Mouse (Mus musculus) hindbrain, embryonic 16.5 days (tissue): Measurements from ENCODE around the gene Map4k5. TPM values are rescaled to one million over a fixed set of nuclear protein-coding genes. Genes with fewer than 3 reads are reported as not detected.

ENCODE experiments used
- ATAC-seq: fragments of 200-750 bp; cut with Nextera tagmentation; 2 replicates; pipeline ENCODE4 v1.8.0; 2017; ENCODE audit warnings: moderate TSS enrichment, moderate library complexity
- H3K27ac ChIP-seq: fragments of 300-500 bp; sonication (generic); 2 replicates; pipeline ENCODE4 v1.5.1; 2014; ENCODE audit warnings: low read depth, mild to moderate bottlenecking, control low read depth, low read length, moderate library complexity
- H3K27me3 ChIP-seq: fragments of 300-500 bp; sonication (generic); replicated peaks from 2 replicates; pipeline ENCODE4 v1.6.1; 2014; ENCODE audit warnings: low read length; ENCODE audit not compliant: control insufficient read depth, insufficient read depth
- H3K36me3 ChIP-seq: fragments of 300-500 bp; sonication (generic); 2 replicates; pipeline ENCODE4 v1.6.1; 2014; ENCODE audit warnings: mild to moderate bottlenecking, low read length, moderate library complexity, mixed read lengths; ENCODE audit not compliant: control insufficient read depth, insufficient read depth
- H3K4me1 ChIP-seq: fragments of 300-500 bp; sonication (generic); 2 replicates; pipeline ENCODE4 v1.6.1; 2014; ENCODE audit warnings: low read depth, low read length; ENCODE audit not compliant: control insufficient read depth, insufficient read depth
- H3K4me2 ChIP-seq: fragments of 300-500 bp; sonication (generic); 2 replicates; pipeline ENCODE4 v1.6.1; 2014; ENCODE audit warnings: mild to moderate bottlenecking, low read length, control low read depth, moderate library complexity
- H3K4me3 ChIP-seq: fragments of 300-500 bp; sonication (generic); 2 replicates; pipeline ENCODE4 v1.5.1; 2014; ENCODE audit warnings: mild to moderate bottlenecking, low read length, control low read depth, moderate library complexity
- H3K9ac ChIP-seq: fragments of 300-500 bp; sonication (generic); 2 replicates; pipeline ENCODE4 v1.6.1; 2014; ENCODE audit warnings: low read depth, mild to moderate bottlenecking, control low read depth, low read length, moderate library complexity
- H3K9me3 ChIP-seq: fragments of 300-500 bp; sonication (generic); 2 replicates; pipeline ENCODE4 v1.6.1; 2014; ENCODE audit warnings: mild to moderate bottlenecking, low read length, moderate library complexity; ENCODE audit not compliant: control insufficient read depth
- WGBS: fragments of 180-500 bp; shearing (Covaris S2); extraction: QIAGEN DNeasy Blood & Tissue Kit; methylation state at CpG from one replicate; pipeline ENCODE4 v1.1.7; 2014; 5-methylcytosine and 5-hydroxymethylcytosine counted together
- polyA plus RNA-seq: library from polyadenylated mRNA; unstranded; fragments of >200 nt; fragmentation: Nextera tagmentation; extraction: Ambion mirVana; gene quantifications from 2 replicates; pipeline ENCODE4 v1.2.1, GENCODE M21; 2015

The Map4k5 gene
- polyA plus RNA-seq: 22.8 and 25.2 TPM in 2 replicates

- Histone ChIP-seq H3K9me3 (no peaks in the 10 kb centered on the region), H3K9ac (peak within 1 kb of the TSS; percentile 95), H3K4me2 (peak within 1 kb of the TSS; percentile 84), H3K4me1 (peaks cover 24% of the 10 kb centered on the region), H3K27ac (peak within 1 kb of the TSS; percentile 96), H3K4me3 (peak within 1 kb of the TSS; percentile 84), H3K27me3 (no peaks in the 10 kb centered on the region), H3K36me3 (no peaks in the 10 kb centered on the region)
- WGBS: under 1% methylated on average over 86 of the region's 118 CpGs
- peak; percentile 97 for ATAC-seq
These were observed at the start of gene Map4k5, which contains the start of gene Atl1 for GRCm38 (mm10) chr12:69892371-69893251. Gene Map4k5, minus strand, starts transcription at chr12:69893200. Gene Atl1, plus strand, starts transcription at chr12:69892614.

GRCm38 (mm10) chr12:69941655-69942329 is 48.8 kb upstream of the Map4k5 start:
- Histone ChIP-seq H3K9ac (no peak overlapping the region), H3K36me3 (peaks cover 26% of the 10 kb centered on the region), H3K4me2 (no peak overlapping the region), H3K9me3 (no peaks in the 10 kb centered on the region; the same call in 1 of the 2 replicates), H3K27me3 (no peaks in the 10 kb centered on the region), H3K4me3 (no peak overlapping the region), H3K27ac (no peak overlapping the region), H3K4me1 (no peaks in the 10 kb centered on the region)
- ATAC-seq: no peak
- 50% methylated on average over 1 of the region's 1 CpGs for WGBS

DNA sequence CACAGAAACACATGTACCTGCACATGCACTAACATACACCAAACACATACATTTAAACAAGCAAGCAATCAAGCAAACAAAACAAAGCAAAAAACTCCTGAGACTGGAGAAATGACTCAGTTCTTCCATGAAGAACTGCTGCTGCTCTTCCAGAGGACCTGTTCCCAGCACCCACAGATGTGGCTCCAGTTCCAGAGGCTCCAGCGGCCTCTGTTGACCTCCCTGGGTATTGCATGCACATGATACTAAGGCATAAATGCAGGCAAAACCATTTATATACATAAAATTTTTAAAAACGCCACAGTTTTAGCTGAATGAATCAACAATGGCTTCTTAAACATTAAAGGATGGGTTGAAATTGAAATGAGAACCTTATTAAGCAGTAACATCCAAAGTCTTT is 46.3 kb upstream of the Map4k5 start:
- Histone ChIP-seq H3K36me3 (peaks cover 25% of the 10 kb centered on the region), H3K9me3 (no peaks in the 10 kb centered on the region; the same call in 1 of the 2 replicates), H3K27ac (no peak overlapping the region), H3K4me1 (no peaks in the 10 kb centered on the region), H3K4me3 (no peak overlapping the region), H3K27me3 (no peaks in the 10 kb centered on the region), H3K4me2 (no peak overlapping the region), H3K9ac (no peak overlapping the region)
- WGBS: 67% methylated on average over 2 of the region's 2 CpGs
- ATAC-seq: no peak

DNA sequence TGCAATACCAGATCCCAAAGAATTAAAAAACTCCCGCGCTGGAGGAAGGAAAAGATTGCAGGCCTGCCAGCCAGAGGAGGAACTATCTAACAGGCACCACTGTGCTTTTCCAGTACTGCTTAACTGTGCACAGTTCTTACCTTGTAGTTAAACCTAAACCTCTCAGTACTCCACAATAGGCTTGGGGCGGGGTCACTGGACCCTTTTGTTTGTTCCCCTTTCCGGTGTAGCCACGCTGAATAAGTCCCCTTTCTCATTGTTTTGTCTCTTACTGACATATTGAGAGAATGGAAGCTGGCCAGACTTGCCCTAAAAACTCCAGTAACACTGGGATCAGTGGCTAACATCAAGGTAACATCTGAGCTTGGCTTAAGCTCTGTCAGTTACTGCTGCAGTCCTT is 44.7 kb upstream of the Map4k5 start:
- H3K27ac ChIP-seq: no peak overlapping the region
- H3K9me3 ChIP-seq: no peaks in the 10 kb centered on the region; the same call in 1 of the 2 replicates
- H3K36me3 ChIP-seq: peaks cover 25% of the 10 kb centered on the region
- no peaks in the 10 kb centered on the region for H3K4me1 ChIP-seq
- ATAC-seq: no peak
- WGBS: 45% methylated on average over 5 of the region's 5 CpGs
- H3K27me3 ChIP-seq: no peaks in the 10 kb centered on the region
- H3K4me3 ChIP-seq: no peak overlapping the region
- no peak overlapping the region for H3K4me2 ChIP-seq
- no peak overlapping the region for H3K9ac ChIP-seq

- 55% methylated on average over 7 of the region's 7 CpGs for WGBS
- ATAC-seq: no peak
- H3K4me1 ChIP-seq: no peaks in the 10 kb centered on the region
- H3K36me3 ChIP-seq: peaks cover 9% of the 10 kb centered on the region; the same call in 1 of the 2 replicates
- H3K9me3 ChIP-seq: no peaks in the 10 kb centered on the region
- no peak overlapping the region for H3K4me2 ChIP-seq
- no peak overlapping the region for H3K9ac ChIP-seq
- no peak overlapping the region for H3K4me3 ChIP-seq
- H3K27me3 ChIP-seq: no peaks in the 10 kb centered on the region
- no peak overlapping the region for H3K27ac ChIP-seq
These were observed 33.7 kb upstream of the Map4k5 start for GRCm38 (mm10) chr12:69926716-69927115.

DNA sequence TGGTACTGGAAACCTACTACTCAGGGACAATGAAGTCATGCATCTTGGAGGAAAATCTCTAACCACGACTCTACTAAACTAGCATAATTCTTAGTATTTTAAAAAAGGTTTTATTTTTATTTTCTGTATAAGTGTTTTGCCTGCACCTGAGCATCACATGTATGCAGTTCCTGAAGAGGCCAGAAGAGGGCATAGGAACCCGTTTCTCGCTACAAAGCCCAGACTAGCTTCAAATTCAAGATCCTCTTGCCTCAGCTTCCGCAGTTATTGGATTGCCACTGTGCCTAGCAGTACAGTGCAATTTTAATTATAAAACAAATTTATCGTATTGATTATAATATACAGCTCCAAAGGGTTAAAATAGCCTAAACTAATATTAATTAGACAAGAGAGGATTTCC is 31.0 kb upstream of the Map4k5 start:
- 9% methylated on average over 5 of the region's 5 CpGs for WGBS
- Histone ChIP-seq H3K4me2 (no peak overlapping the region), H3K27me3 (no peaks in the 10 kb centered on the region), H3K9me3 (no peaks in the 10 kb centered on the region), H3K4me3 (no peak overlapping the region), H3K4me1 (no peaks in the 10 kb centered on the region), H3K27ac (no peak overlapping the region), H3K36me3 (peaks cover 2% of the 10 kb centered on the region; the same call in 1 of the 2 replicates), H3K9ac (no peak overlapping the region)
- peak; percentile 48; the same call in 1 of the 2 replicates for ATAC-seq

GRCm38 (mm10) chr12:69923603-69924002 is 30.6 kb upstream of the Map4k5 start:
- no peaks in the 10 kb centered on the region for H3K4me1 ChIP-seq
- no peak overlapping the region for H3K4me2 ChIP-seq
- 71% methylated on average over 3 of the region's 3 CpGs for WGBS
- no peak for ATAC-seq
- H3K9ac ChIP-seq: no peak overlapping the region
- H3K4me3 ChIP-seq: no peak overlapping the region
- H3K27ac ChIP-seq: no peak overlapping the region
- no peaks in the 10 kb centered on the region for H3K27me3 ChIP-seq
- H3K36me3 ChIP-seq: peaks cover 2% of the 10 kb centered on the region; the same call in 1 of the 2 replicates
- no peaks in the 10 kb centered on the region for H3K9me3 ChIP-seq

GRCm38 (mm10) chr12:69923128-69923527 is 30.1 kb upstream of the Map4k5 start:
- Histone ChIP-seq H3K36me3 (peaks cover 2% of the 10 kb centered on the region; the same call in 1 of the 2 replicates), H3K9me3 (no peaks in the 10 kb centered on the region), H3K27me3 (no peaks in the 10 kb centered on the region), H3K27ac (no peak overlapping the region), H3K4me2 (no peak overlapping the region), H3K4me1 (no peaks in the 10 kb centered on the region), H3K4me3 (no peak overlapping the region), H3K9ac (no peak overlapping the region)
- 81% methylated on average over 3 of the region's 3 CpGs for WGBS
- no peak for ATAC-seq

- Histone ChIP-seq H3K9me3 (no peaks in the 10 kb centered on the region), H3K4me2 (no peak overlapping the region), H3K4me1 (no peaks in the 10 kb centered on the region), H3K27me3 (no peaks in the 10 kb centered on the region), H3K36me3 (no peaks in the 10 kb centered on the region), H3K9ac (no peak overlapping the region), H3K4me3 (no peak overlapping the region), H3K27ac (no peak overlapping the region)
- 76% methylated on average over 1 of the region's 1 CpGs for WGBS
- no peak for ATAC-seq
These were observed 29.1 kb upstream of the Map4k5 start for GRCm38 (mm10) chr12:69922099-69922498.
